Mouse (Mus musculus) heart, embryonic 11.5 days (tissue): Measurements from ENCODE around the gene Dnaaf5. TPM values are rescaled to one million over a fixed set of nuclear protein-coding genes. Genes with fewer than 3 reads are reported as not detected.

Experiments used
- polyA plus RNA-seq: library from polyadenylated mRNA; unstranded; fragments of >200 nt; fragmentation: Nextera tagmentation; extraction: Ambion mirVana; gene quantifications from 2 replicates; pipeline ENCODE4 v1.2.1, GENCODE M21; 2014

Dnaaf5 gene
- polyA plus RNA-seq, 1 experiment from 2014 or later, result 6.9 TPM

Other genes with a start within 250 kb of the Dnaaf5 start
- 29.3 and 30.8 TPM in 2 replicates for gene Pdgfa, start 152.9 kb upstream of the Dnaaf5 start, polyA plus RNA-seq
- 5.3 and 8.4 TPM in 2 replicates for gene Prkar1b, start 222 bp upstream of the Dnaaf5 start, polyA plus RNA-seq
- 33.4 and 40.9 TPM in 2 replicates for gene Sun1, start 50.4 kb downstream of the Dnaaf5 start, polyA plus RNA-seq
- gene Get4, start 102.1 kb downstream of the Dnaaf5 start, polyA plus RNA-seq, result 138 and 139 TPM in 2 replicates
- 1.4 and 2.5 TPM in 2 replicates for gene Adap1, start 175.4 kb downstream of the Dnaaf5 start, polyA plus RNA-seq
- gene Cox19, start 201.2 kb downstream of the Dnaaf5 start, polyA plus RNA-seq, result 85.3 and 95.2 TPM in 2 replicates
- gene Cyp2w1, start 202.4 kb downstream of the Dnaaf5 start, polyA plus RNA-seq, result not detected in 2 replicates
- gene Gpr146, start 227.5 kb downstream of the Dnaaf5 start, polyA plus RNA-seq, result 7.2 and 7.5 TPM in 2 replicates